In the genomic region with DNA sequence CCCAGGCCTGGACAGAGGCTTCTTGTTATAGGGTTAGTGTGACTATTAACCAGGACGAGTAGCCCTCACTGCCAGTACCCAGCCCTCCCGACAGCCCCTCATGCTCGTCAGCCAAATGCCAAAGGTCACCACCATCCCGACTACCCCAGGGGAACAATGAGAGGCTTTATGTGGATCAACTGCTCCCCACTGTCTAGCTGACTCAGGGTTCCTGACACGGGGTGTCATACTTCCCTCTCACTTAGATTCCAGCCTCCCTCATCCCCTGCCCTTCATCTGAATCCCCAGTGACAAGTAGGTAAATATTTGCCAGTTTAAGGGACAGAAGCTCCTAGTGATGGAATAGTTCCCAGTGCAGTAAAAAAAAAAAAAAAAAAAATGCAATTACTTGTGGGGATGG, we compare ENCODE assay signal across 10 mouse cellular contexts. TPM values are rescaled to one million over a fixed set of nuclear protein-coding genes. Genes with fewer than 3 reads are reported as not detected.
A peak's percentile ranks its signal among the peaks of the same experiment; 100 is the strongest.
DNase-seq lines count a peak whose midpoint lies in the region; ATAC-seq and TF ChIP-seq lines count a peak whose summit lies in the region.
"Had no signal": no experiment of that assay in that cellular context is flagged by ENCODE, and none has a peak within 500 bp of the region (broad histone marks: within the 10 kb centered on the region; RNA-seq: fewer than 3 reads in every experiment).

No protein-coding gene starts in this region.

- no peak for TF ChIP-seq POLR2A in heart, adult 2 months (IDR thresholded peaks at IDR 0.05; ENCODE audit: insufficient read depth, low read depth, low read length)
- no peak for TF ChIP-seq POLR2A in kidney, adult 2 months (IDR thresholded peaks at IDR 0.05; ENCODE audit: low read depth, low read length)

- no peaks in the 10 kb centered on the region for H3K36me3 ChIP-seq in heart, adult 2 months (ENCODE audit: control insufficient read depth, insufficient read depth, low read length)
- H3K36me3 ChIP-seq in lung, embryonic 16.5 days (ENCODE audit: control insufficient read depth, insufficient read depth, low read length): peaks cover 4% of the 10 kb centered on the region; the same call in 1 of the 2 replicates
- no peaks in the 10 kb centered on the region for H3K36me3 ChIP-seq in heart, postnatal 0 days (replicated peaks; ENCODE audit: control insufficient read depth, insufficient read depth, low read length)
- no peaks in the 10 kb centered on the region for H3K36me3 ChIP-seq in kidney, adult 2 months (ENCODE audit: control insufficient read depth, insufficient read depth, low read length)

- no peaks in the 10 kb centered on the region for H3K79me2 ChIP-seq in heart, adult 2 months (replicated peaks; ENCODE audit: control insufficient read depth, insufficient read depth, low read length)

- peak; percentile 51 for ATAC-seq in lung, embryonic 16.5 days (ENCODE audit: low read depth)
- ATAC-seq in heart, postnatal 0 days (ENCODE audit: insufficient read depth, low read depth): no peak

- H3K4me1 ChIP-seq in heart, adult 2 months (ENCODE audit: control insufficient read depth, insufficient read depth, low read length): peaks cover 16% of the 10 kb centered on the region
- peaks cover 45% of the 10 kb centered on the region for H3K4me1 ChIP-seq in lung, embryonic 16.5 days (replicated peaks; ENCODE audit: control insufficient read depth, insufficient read depth, low read length)
- peaks cover 26% of the 10 kb centered on the region for H3K4me1 ChIP-seq in heart, postnatal 0 days (ENCODE audit: control insufficient read depth, insufficient read depth)
- peaks cover 52% of the 10 kb centered on the region for H3K4me1 ChIP-seq in kidney, adult 2 months (ENCODE audit: control insufficient read depth, insufficient read depth, low read length)

- no peak overlapping the region for H3K9ac ChIP-seq in heart, adult 2 months (ENCODE audit: low read depth, low read length)
- H3K9ac ChIP-seq in lung, embryonic 16.5 days (ENCODE audit: low read length): peak overlapping the region; percentile 21; the same call in 1 of the 2 replicates
- no peak overlapping the region for H3K9ac ChIP-seq in heart, postnatal 0 days (replicated peaks; ENCODE audit: low read depth, low read length)

- H3K4me3 ChIP-seq in heart, adult 2 months: no peak overlapping the region
- H3K4me3 ChIP-seq in lung, embryonic 16.5 days (ENCODE audit: low read length): no peak overlapping the region
- H3K4me3 ChIP-seq in heart, postnatal 0 days (ENCODE audit: low read depth, low read length): no peak overlapping the region
- no peak overlapping the region for H3K4me3 ChIP-seq in kidney, adult 2 months (ENCODE audit: insufficient read depth, low read depth, low read length)

- H3K4me2 ChIP-seq in lung, embryonic 16.5 days (ENCODE audit: low read depth, low read length): no peak overlapping the region
- no peak overlapping the region for H3K4me2 ChIP-seq in heart, postnatal 0 days (ENCODE audit: low read depth, low read length)

- DNase-seq in heart, adult 2 months: no peak
- no peak for DNase-seq in heart, adult 18-20 months
- no peak for DNase-seq in lung, postnatal 14 days
- no peak for DNase-seq in heart, postnatal 0 days (ENCODE audit: low spot score)
- peak; percentile 56 for DNase-seq in mesoderm, embryonic 11.5 days (ENCODE audit: low read depth, low spot score)
- no peak for DNase-seq in frontal cortex, postnatal 25 days (ENCODE audit: low spot score in 2 of 2)
- DNase-seq in kidney, adult 2 months: no peak

- 50% methylated on average over 5 of the region's 5 CpGs for whole genome bisulfite sequencing in heart, adult 2 months
- 15% methylated on average over 5 of the region's 5 CpGs for WGBS in lung, embryonic 16.5 days
- 44% methylated on average over 5 of the region's 5 CpGs for WGBS in heart, postnatal 0 days
- WGBS in kidney, adult 2 months: 35% methylated on average over 5 of the region's 5 CpGs

- no peaks in the 10 kb centered on the region for H3K27me3 ChIP-seq in heart, adult 2 months (ENCODE audit: control insufficient read depth, insufficient read depth, low read length)
- H3K27me3 ChIP-seq in lung, embryonic 16.5 days (ENCODE audit: control insufficient read depth, insufficient read depth, low read depth, low read length): no peaks in the 10 kb centered on the region
- H3K27me3 ChIP-seq in heart, postnatal 0 days (ENCODE audit: control insufficient read depth, insufficient read depth, low read length): no peaks in the 10 kb centered on the region
- no peaks in the 10 kb centered on the region for H3K27me3 ChIP-seq in kidney, adult 2 months (replicated peaks; ENCODE audit: control insufficient read depth, insufficient read depth, low read length)

- TF ChIP-seq EP300 in heart, adult 2 months (IDR thresholded peaks at IDR 0.05; ENCODE audit: insufficient read depth, low read depth, low read length): no peak
- no peak for TF ChIP-seq EP300 in heart, postnatal 0 days (IDR thresholded peaks at IDR 0.05; ENCODE audit: low read depth)

- H3K27ac ChIP-seq in heart, adult 2 months: peak overlapping the region; percentile 51
- peak overlapping the region; percentile 84 for H3K27ac ChIP-seq in lung, embryonic 16.5 days (ENCODE audit: low read length)
- 0 out of 2 replicates have a peak overlapping the region, but pooled peaks have one; percentile 25 for H3K27ac ChIP-seq in heart, postnatal 0 days (ENCODE audit: low read depth)
- H3K27ac ChIP-seq in kidney, adult 2 months (ENCODE audit: insufficient read depth, low read depth, low read length): no peak overlapping the region

- intact Hi-C loops in heart, adult 2 months (cut with DNase I): no loop called here

- H3K9me3 ChIP-seq in lung, embryonic 16.5 days (ENCODE audit: control insufficient read depth, low read length): no peaks in the 10 kb centered on the region
- no peaks in the 10 kb centered on the region for H3K9me3 ChIP-seq in heart, postnatal 0 days (replicated peaks; ENCODE audit: control insufficient read depth, low read length)

- TF ChIP-seq CTCF in heart, adult 2 months (IDR thresholded peaks at IDR 0.05): no peak
- no peak for TF ChIP-seq CTCF in heart, postnatal 0 days (IDR thresholded peaks at IDR 0.05; ENCODE audit: low read depth)
- TF ChIP-seq CTCF in kidney, adult 2 months (conservative IDR thresholded peaks at IDR 0.05; ENCODE audit: insufficient read depth, insufficient read length, low read depth, low read length): no peak

RNA-seq across cellular contexts. Expression of gene Oaf, which starts 7.4 kb away (rescaled TPM):
- 10 to 100 TPM in 1 of 2 experiments, 1 to 10 TPM in 1; 6.8 to 11.8 TPM for total RNA-seq in heart, adult 2 months (2021)
- 15.1 and 24.0 TPM in 2 replicates for polyA plus RNA-seq in heart, adult 2 months (2012; rRNA removed)
- total RNA-seq in heart, adult 18-20 months (2021): 1 to 10 TPM; 6.4 to 7.7 TPM
- 35.3 and 38.0 TPM in 2 replicates for polyA plus RNA-seq in lung, embryonic 16.5 days (2015; fragmentation: Nextera tagmentation; extraction: Ambion mirVana)
- total RNA-seq in heart, postnatal 0 days (2014; rRNA removed; ENCODE audit: low replicate concordance): 15.6 and 26.6 TPM in 2 replicates
- 20.7 and 22.4 TPM in 2 replicates for polyA plus RNA-seq in heart, postnatal 0 days (2015; fragmentation: Nextera tagmentation; extraction: Ambion mirVana)
- 60.8 and 61.1 TPM in 2 replicates for polyA plus RNA-seq in kidney, adult 2 months (2012; rRNA removed)

RNA-seq across cellular contexts. Expression of gene Pou2f3, which starts 22.1 kb away (rescaled TPM):
- not detected for total RNA-seq in heart, adult 2 months (2021)
- 0.14 and 0.23 TPM in 2 replicates for polyA plus RNA-seq in heart, adult 2 months (2012; rRNA removed)
- under 1 TPM in 1 of 2 experiments, not detected in 1; 0.10 TPM for total RNA-seq in heart, adult 18-20 months (2021)
- polyA plus RNA-seq in lung, embryonic 16.5 days (2015; fragmentation: Nextera tagmentation; extraction: Ambion mirVana): 0.13 and 0.19 TPM in 2 replicates
- total RNA-seq in heart, postnatal 0 days (2014; rRNA removed; ENCODE audit: low replicate concordance): not detected in 2 replicates
- polyA plus RNA-seq in heart, postnatal 0 days (2015; fragmentation: Nextera tagmentation; extraction: Ambion mirVana): 0.08 and 0.10 TPM in 2 replicates
- 0.14 and 0.22 TPM in 2 replicates for polyA plus RNA-seq in kidney, adult 2 months (2012; rRNA removed)
- total RNA-seq: common myeloid progenitor, adult 5-6 weeks had no signal
- polyA plus RNA-seq: C2C12 had no signal
